Mouse (Mus musculus) olfactory bulb, adult 2 months (tissue): ENCODE results near the gene Zc3h4. TPM values are rescaled to one million over a fixed set of nuclear protein-coding genes. Genes with fewer than 3 reads are reported as not detected.

Experiments used
- H3K27ac ChIP-seq: fragments of 200-500 bp; 2 replicates; pipeline ENCODE4 v1.5.1; 2012; ENCODE audit warnings: low read depth, low read length; ENCODE audit not compliant: insufficient read depth
- H3K4me1 ChIP-seq: fragments of 200-500 bp; 2 replicates; pipeline ENCODE4 v1.6.1; 2012; ENCODE audit warnings: low read length; ENCODE audit not compliant: control insufficient read depth, insufficient read depth
- H3K4me3 ChIP-seq: fragments of 200-500 bp; 2 replicates; pipeline ENCODE4 v1.5.1; 2012; ENCODE audit warnings: mild to moderate bottlenecking, low read depth, low read length, moderate library complexity; ENCODE audit not compliant: insufficient read depth
- CTCF ChIP-seq: fragments of 200-500 bp; IDR thresholded peaks from 2 replicates; pipeline ENCODE4 v1.5.1; 2012; ENCODE audit warnings: low read depth, mild to moderate bottlenecking, low read length, moderate library complexity; ENCODE audit not compliant: insufficient read depth
- POLR2A ChIP-seq: fragments of 200-500 bp; IDR thresholded peaks from 2 replicates; pipeline ENCODE4 v1.6.1; 2012; ENCODE audit warnings: mild to moderate bottlenecking, low read depth, low read length, moderate library complexity; ENCODE audit not compliant: insufficient read depth
- WGBS: fragments of 180-500 bp; shearing (Covaris S2); methylation state at CpG from one replicate; pipeline ENCODE4 v1.1.7; 2018; 5-methylcytosine and 5-hydroxymethylcytosine counted together
- polyA plus RNA-seq: library from polyadenylated mRNA; stranded (reverse); fragments of >200 nt; gene quantifications from 2 replicates; pipeline ENCODE4 v1.2.4, GENCODE M21; 2012; ENCODE audit warnings: low replicate concordance; ENCODE audit not compliant: missing spikeins, insufficient read depth, insufficient read length

The Zc3h4 gene
- polyA plus RNA-seq, 1 experiment, result 372 TPM

DNA sequence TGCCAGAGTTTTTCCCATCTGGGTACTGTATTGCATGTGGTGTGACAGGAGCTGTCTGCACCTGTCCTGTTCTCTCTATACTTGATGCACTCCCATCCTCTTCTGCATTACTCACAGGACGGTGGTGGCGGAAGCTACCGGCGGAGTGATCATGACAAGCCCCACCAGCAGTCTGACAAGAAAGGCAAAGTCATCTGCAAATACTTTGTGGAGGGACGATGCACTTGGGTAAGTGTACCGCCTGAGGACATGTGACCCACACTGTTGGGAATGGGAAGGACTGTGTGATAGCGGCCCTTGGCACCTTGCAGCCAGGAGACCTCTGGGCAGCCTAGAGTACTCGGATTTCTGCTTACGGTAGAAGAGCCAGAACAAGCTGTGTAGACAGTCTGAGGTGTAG lies 23.0 kb downstream of the Zc3h4 start:
- WGBS, result 86% methylated on average over 9 of the region's 9 CpGs
- H3K27ac ChIP-seq, result no peak overlapping the region

DNA sequence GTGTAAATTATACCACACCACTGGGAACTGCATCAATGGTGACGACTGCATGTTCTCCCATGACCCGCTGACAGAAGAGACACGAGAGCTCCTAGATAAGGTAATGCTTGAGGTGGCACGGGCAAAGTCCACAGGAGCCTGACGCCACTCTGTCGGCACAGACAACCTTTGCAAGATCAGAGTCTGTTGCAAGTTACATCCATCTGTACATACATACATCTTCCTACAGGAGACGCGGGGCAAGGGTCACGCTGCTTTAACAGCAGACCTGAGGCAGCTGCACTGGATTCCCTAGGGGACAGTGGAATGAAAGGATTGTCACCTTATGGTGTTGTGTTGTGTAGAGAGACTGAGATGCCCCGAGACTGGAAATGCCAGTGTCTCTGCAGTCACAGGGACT lies 25.0 kb downstream of the Zc3h4 start:
- Histone ChIP-seq H3K27ac (no peak overlapping the region), H3K4me1 (no peaks in the 10 kb centered on the region), H3K4me3 (no peak overlapping the region)
- no peak for TF ChIP-seq POLR2A
- no peak for TF ChIP-seq CTCF
- 89% methylated on average over 10 of the region's 10 CpGs for WGBS

More for the DNA sequence above, 23.0 kb downstream of the Zc3h4 start:
- Histone ChIP-seq H3K4me3 (no peak overlapping the region), H3K4me1 (no peaks in the 10 kb centered on the region)
- no peak for TF ChIP-seq POLR2A
- no peak for TF ChIP-seq CTCF

GRCm38 (mm10) chr7:16426129-16426729 lies 25.5 kb downstream of the Zc3h4 start:
- WGBS, result 58% methylated on average over 4 of the region's 4 CpGs
- Histone ChIP-seq H3K4me1 (no peaks in the 10 kb centered on the region), H3K27ac (no peak overlapping the region), H3K4me3 (no peak overlapping the region)
- TF ChIP-seq POLR2A (no peak), CTCF (peak; percentile 60; the same call in 1 of the 2 replicates)

DNA sequence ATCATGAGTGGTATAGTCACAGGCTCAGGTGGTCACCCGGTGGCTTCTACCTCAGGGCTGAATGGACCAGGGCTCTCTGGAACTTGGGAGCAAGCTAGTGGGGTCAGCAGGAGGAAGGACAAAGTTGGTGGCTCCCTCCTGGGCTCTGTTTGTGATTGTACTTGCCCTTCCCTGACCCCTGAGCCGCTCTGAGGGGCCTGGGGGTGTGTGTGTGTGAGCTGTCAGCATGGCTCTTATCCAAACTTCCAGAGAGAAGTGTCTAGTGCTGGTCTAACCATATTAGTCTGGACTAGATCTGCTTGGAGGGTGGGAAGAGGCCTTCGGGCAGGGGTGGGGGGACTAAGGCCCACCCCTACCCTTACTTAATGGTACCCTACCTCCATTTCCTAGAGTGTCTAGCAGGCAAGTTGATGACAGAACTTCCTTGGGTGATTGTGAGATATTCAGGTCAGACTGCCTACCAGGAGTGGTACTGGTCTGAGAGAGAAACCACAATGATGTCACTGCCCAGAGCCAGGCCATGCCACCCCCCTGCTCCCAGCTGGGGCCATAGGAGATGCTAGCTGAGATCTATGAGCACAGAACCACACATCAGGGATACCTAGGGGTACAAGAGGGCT lies 32.8 kb downstream of the Zc3h4 start:
- Histone ChIP-seq H3K4me3 (no peak overlapping the region), H3K4me1 (no peaks in the 10 kb centered on the region), H3K27ac (no peak overlapping the region)
- TF ChIP-seq POLR2A (no peak), CTCF (no peak)
- WGBS, result 84% methylated on average over 3 of the region's 3 CpGs

GRCm38 (mm10) chr7:16435088-16435487 lies 34.4 kb downstream of the Zc3h4 start:
- Histone ChIP-seq H3K27ac (no peak overlapping the region), H3K4me3 (no peak overlapping the region), H3K4me1 (no peaks in the 10 kb centered on the region)
- TF ChIP-seq CTCF (no peak), POLR2A (no peak)
- WGBS, result 87% methylated on average over 9 of the region's 9 CpGs

GRCm38 (mm10) chr7:16441241-16441640 lies 40.5 kb downstream of the Zc3h4 start:
- TF ChIP-seq POLR2A (no peak), CTCF (no peak)
- H3K4me1 ChIP-seq, result no peaks in the 10 kb centered on the region
- no peak overlapping the region for H3K27ac ChIP-seq
- no peak overlapping the region for H3K4me3 ChIP-seq

GRCm38 (mm10) chr7:16451656-16452055 lies 50.9 kb downstream of the Zc3h4 start:
- 87% methylated on average over 6 of the region's 6 CpGs for WGBS
- TF ChIP-seq POLR2A (no peak), CTCF (no peak)
- Histone ChIP-seq H3K4me3 (no peak overlapping the region), H3K4me1 (peaks cover 6% of the 10 kb centered on the region), H3K27ac (no peak overlapping the region)

GRCm38 (mm10) chr7:16452587-16453073 lies 51.9 kb downstream of the Zc3h4 start, which contains the start of gene Tmem160:
Gene Tmem160 (plus strand): TSS chr7:16452779.
- H3K4me1 ChIP-seq, result peaks cover 6% of the 10 kb centered on the region
- H3K4me3 ChIP-seq, result peak within 1 kb of the TSS; percentile 85
- under 1% methylated on average over 30 of the region's 30 CpGs for WGBS
- no peak; the same call in 1 of the 2 replicates for TF ChIP-seq POLR2A
- no peak for TF ChIP-seq CTCF
- peak within 1 kb of the TSS; percentile 9; the same call in 1 of the 2 replicates for H3K27ac ChIP-seq

- TF ChIP-seq CTCF (no peak), POLR2A (0 out of 2 replicates have a peak, but pooled peaks have one; percentile 35)
- H3K4me1 ChIP-seq, result peaks cover 6% of the 10 kb centered on the region
- peak overlapping the region; percentile 9; the same call in 1 of the 2 replicates for H3K27ac ChIP-seq
- WGBS, result under 1% methylated on average over 23 of the region's 23 CpGs
- H3K4me3 ChIP-seq, result peak overlapping the region; percentile 85
Measured at GRCm38 (mm10) chr7:16453118-16453711, 52.5 kb downstream of the Zc3h4 start.
